Mouse (Mus musculus) heart, postnatal 10 days (tissue): ENCODE data around the gene Wdr61. TPM values are rescaled to one million over a fixed set of nuclear protein-coding genes. Genes with fewer than 3 reads are reported as not detected.
"Not testable (repeated sequence)": the region's sequence is repeated elsewhere in the genome, so short reads cannot be mapped to it uniquely, and the experiment has no call there.

Experiments
- DNase-seq, 2 experiments: peaks; one replicate each; pipeline ENCODE4 v3.0.0; 2021
- intact Hi-C: fragments of 180-260 bp; cut with DNase I; formaldehyde crosslinking; loops from one replicate; pipeline ENCODE4 v1.15.1; 2025
- total RNA-seq, 2 experiments: library from RNA; stranded (reverse); gene quantifications; 2 replicates each; pipeline ENCODE4 v1.2.3; 2021

Gene Wdr61
- total RNA-seq, 2 experiments from 2014 or later, result 39.7 to 45.6 TPM

- intact Hi-C loops, result loop anchor here (5.0 to 10.0 kb wide), 2 partner anchors 218 to 580 kb away; partner anchors contain the start of genes AY074887 and Psma4
- no peak for DNase-seq
These were observed 427 bp upstream of the Wdr61 start for GRCm38 (mm10) chr9:54734639-54735252.

DNA sequence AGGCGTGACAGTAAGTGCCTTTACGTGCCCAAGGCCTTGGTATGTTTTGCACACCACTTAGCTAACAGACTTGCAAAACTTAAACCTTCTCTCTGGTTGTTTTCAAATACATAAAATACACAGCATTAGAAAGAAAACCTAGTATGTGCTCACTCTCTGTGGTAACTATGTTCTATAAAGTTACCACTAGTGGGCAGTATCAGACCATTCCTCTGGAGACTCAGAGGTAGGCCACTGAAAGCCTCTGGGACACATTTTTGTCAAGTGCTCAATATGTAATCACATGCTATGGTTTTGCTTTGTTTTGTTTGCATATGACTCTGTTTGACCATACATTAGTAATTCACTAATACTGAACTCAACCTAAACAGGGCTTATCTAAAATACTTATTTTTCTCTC lies 2.2 kb downstream of the Wdr61 start:
- DNase-seq, result no peak
- intact Hi-C loops, result loop anchor here (10.0 kb wide), 1 partner anchor 583 kb away; no protein-coding TSS in a partner anchor

GRCm38 (mm10) chr9:54726315-54726714 lies 8.0 kb downstream of the Wdr61 start:
- DNase-seq, result no peak
- intact Hi-C loops, result no loop called here

DNA sequence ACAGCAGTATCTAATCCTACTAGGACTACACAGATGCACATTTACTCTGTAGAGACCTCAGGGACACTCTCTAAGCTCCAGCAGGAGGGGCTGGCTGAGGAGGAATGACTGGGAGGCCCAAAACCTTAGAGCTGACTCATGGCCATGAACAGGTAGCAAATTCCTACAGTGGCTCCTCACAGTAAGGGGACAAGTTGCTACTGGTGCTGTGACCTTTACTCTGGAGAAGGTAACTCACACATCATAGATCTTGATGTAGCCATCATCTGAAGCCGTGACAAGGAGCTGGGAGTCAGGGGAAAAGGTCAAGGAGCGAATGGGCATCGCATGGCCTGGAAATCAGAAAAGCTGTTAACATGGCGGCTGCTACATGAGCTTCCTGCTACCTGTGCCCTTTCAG lies 11.7 kb downstream of the Wdr61 start:
- no peak for DNase-seq

DNA sequence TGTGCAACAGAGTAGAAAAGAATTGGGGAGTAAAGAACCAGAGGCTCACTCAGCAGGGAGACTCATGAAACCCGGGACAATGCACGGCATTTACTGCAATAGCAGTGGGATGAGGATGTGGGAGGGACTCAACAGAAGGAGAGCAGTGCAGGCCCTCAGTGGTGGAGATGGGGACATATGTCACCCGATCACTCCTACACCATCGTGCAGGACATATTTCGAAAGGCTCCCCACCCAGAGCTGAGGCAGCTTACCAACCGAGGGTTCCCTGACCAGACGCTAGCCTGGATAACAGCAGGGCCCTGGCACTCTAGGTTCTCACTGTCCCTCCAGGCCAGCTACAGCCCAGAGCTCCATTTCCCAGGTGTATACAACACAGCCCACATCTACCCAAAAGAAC lies 12.2 kb downstream of the Wdr61 start:
- intact Hi-C loops, result no loop called here
- DNase-seq, result no peak

More for the DNA sequence above, 11.7 kb downstream of the Wdr61 start:
- intact Hi-C loops, result no loop called here

GRCm38 (mm10) chr9:54717527-54717926 lies 16.8 kb downstream of the Wdr61 start:
- intact Hi-C loops, result no loop called here
- DNase-seq, result no peak

- DNase-seq, result no peak
- intact Hi-C loops, result no loop called here
These were observed 18.5 kb downstream of the Wdr61 start for GRCm38 (mm10) chr9:54715776-54716175.

DNA sequence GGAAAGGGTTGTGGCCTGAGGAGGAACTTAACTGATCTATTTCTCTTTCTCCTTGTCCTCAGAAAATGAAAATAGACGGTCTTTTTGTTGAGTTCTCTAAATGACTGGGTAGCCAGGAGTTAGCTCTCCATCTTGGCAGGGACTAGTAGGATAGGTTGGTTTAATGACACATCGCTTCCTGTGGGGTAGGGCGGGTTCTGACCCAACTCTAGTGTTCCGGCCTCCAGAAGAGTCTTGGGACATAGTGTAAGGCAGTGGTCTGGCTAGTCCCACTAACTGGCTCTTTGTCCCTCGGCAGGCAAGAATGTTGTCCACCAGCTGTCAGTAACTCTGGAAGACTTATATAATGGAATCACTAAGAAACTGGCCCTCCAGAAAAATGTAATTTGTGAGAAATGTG lies 26.2 kb downstream of the Wdr61 start:
- DNase-seq, result no peak

GRCm38 (mm10) chr9:54707288-54707999 lies 26.9 kb downstream of the Wdr61 start:
- DNase-seq, result no peak
- intact Hi-C loops, result no loop called here

More for the DNA sequence above, 26.2 kb downstream of the Wdr61 start:
- intact Hi-C loops, result no loop called here

- intact Hi-C loops, result no loop called here
- DNase-seq, result no peak
These were observed 28.8 kb downstream of the Wdr61 start for GRCm38 (mm10) chr9:54705561-54705960.

GRCm38 (mm10) chr9:54704361-54704760 lies 30.0 kb downstream of the Wdr61 start:
- no peak for DNase-seq
- intact Hi-C loops, result no loop called here

- DNase-seq, result peak; percentile 39 to 45
- intact Hi-C loops, result no loop called here
These were observed 31.7 kb downstream of the Wdr61 start for GRCm38 (mm10) chr9:54702581-54702980.

GRCm38 (mm10) chr9:54700746-54701145 lies 33.6 kb downstream of the Wdr61 start:
- intact Hi-C loops, result no loop called here

DNA sequence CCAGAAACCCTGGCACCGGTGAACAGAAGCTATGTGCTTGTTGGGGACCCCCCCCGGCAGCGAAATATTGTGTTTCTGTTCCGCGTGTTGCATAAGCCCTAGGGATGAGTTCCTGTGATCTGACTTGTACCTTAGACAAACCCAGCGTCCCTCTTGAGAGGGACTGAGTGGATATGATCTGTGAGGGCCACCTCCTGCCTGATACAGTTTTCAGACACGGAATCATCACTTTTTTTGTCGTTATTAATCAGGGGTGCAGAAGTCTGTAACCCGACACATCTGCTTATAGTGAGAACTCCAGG lies 34.2 kb downstream of the Wdr61 start:
- intact Hi-C loops, result no loop called here
- no peak for DNase-seq

More at GRCm38 (mm10) chr9:54700746-54701145, 33.6 kb downstream of the Wdr61 start:
- DNase-seq, result peak; percentile 43 to 58

DNA sequence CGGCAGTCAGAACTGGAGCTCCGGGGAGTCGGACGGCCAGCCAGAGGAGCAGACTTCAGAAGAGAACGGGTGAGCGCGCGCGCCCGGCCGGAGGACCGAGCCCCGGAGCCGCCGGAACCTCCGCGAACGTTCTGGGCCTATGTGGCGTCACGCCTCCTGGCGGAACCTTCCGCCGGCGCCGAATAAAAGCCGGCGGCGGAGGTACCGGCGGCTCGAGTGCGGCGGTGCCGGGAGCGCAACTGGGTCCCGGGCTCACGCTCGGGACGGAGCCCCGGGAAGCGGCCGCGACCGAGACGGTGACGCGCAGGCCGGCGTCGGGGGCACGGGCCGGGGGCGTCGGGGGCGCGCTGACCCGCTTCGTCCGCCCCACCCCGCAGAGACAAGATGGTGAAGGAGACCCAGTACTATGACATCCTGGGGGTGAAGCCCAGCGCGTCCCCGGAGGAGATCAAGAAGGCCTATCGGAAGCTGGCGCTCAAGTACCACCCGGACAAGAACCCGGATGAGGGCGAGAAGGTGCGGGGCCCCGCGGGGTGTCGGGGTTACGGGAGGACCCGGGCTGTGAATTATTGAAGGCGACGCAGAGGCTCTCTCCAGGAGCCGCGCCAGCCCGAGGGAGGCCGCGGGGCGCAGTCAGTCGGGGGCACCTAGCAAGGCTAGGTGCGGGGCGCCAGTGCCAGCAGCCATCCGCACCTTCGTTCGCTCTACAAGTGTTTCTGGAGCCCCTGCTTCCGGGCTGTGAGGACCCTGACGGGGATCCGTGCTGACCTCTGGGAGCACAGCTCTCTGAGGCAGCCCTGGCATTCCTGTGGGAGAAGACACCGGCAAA lies 34.8 kb downstream of the Wdr61 start:
- peak; percentile 86 to 88 for DNase-seq
- intact Hi-C loops, result no loop called here

DNA sequence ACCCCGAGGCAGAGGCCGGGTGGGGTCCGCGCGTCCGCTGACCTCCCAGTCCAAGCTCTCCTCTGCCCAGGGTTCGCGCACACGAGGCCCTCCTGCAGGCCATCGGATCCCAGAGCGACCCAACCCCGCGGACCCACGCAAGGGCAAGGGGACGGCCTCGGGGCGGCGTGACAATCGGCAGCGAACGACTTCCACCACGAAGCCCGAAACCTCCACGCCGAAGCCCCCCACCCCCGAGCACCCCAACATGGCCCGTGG lies 35.3 kb downstream of the Wdr61 start:
- intact Hi-C loops, result no loop called here
- no peak for DNase-seq

- intact Hi-C loops, result no loop called here
- no peak for DNase-seq
These were observed 35.8 kb downstream of the Wdr61 start, which contains the start of gene Dnaja4 for GRCm38 (mm10) chr9:54698318-54699086. Gene Dnaja4, plus strand, starts transcription at chr9:54698873.

DNA sequence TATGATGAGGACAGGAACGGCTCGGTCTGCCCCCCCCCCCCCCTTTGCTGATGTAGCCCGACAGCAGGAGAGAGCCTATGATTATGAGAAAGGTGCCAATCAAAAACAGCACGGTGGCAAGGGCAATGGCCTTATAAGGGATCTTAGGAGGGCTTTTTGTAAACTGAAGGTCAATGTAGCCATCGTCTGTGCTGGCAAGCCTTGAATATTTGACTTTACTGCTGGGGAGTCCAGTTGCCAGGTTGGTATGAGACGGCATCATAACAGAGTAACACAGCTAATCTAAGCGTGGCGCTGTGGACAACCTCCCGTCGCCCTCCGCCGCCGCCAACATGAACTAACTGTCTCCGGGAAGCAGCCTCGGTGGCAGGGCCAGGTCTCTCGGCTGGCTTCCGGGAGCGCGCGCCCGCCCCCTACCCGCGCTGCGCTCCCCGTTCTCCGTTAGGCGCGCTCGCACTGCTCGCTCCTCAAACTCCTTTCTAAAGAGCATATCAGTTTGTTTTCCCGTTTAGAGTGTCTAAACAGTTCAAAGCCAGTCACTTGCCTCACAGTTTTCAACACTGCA lies 43.0 kb downstream of the Wdr61 start:
- intact Hi-C loops, result not testable (repeated sequence)
- peak; percentile 44 to 47 for DNase-seq

DNA sequence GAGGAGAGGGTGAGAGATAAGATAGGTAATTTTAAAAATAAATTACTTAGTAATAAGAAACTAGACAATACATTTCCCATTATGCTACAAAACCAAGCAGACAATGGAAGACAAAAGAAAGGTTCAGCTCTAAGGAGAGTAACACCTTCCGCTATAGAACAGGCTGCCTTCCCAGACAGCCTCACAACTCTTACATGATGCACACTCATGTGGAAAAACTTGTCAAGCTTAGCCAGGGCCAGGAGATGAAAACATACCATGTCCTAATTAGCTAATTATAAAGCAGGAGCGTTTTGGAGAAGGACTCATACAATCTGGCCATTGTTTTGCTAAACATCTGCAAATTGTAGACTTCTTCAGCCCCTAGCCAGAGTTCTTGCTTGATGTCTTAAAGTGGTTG lies 43.6 kb downstream of the Wdr61 start:
- DNase-seq, result not testable (repeated sequence)

DNA sequence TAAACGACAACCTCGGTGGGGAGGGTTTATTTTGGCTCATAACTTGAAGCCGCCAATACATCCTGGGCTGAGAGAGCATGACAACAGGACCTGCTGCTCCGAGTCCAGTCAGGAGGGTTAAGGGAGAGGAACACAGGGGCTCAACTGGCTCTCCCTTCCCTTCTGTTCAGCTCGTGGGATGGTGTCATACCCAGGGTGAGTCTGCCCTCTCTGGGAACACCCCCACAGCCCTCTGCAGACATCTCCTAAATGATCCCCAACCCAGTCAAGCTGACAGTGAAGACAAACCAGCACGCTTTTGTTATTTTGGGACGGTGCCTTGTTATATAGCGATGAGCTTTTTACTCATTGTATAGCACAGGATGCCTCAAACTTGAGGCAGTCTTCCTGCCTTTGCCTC lies 44.9 kb downstream of the Wdr61 start:
- DNase-seq, result no peak
- intact Hi-C loops, result no loop called here

More for the DNA sequence above, 43.6 kb downstream of the Wdr61 start:
- intact Hi-C loops, result not testable (repeated sequence)
